Mouse (Mus musculus) CH12.LX (cell line): ENCODE measurements around the gene Fam207a. TPM values are rescaled to one million over a fixed set of nuclear protein-coding genes. Genes with fewer than 3 reads are reported as not detected.

Experiments used
- DNase-seq: peaks from one replicate; pipeline ENCODE4 v3.0.0-alpha.2; 2013; ENCODE audit errors: extremely low read depth
- H3K27ac ChIP-seq: 2 replicates; pipeline ENCODE4 v1.5.1; 2012; ENCODE audit warnings: low read depth, mild to moderate bottlenecking, control low read depth, moderate library complexity; ENCODE audit not compliant: insufficient read depth
- H3K27me3 ChIP-seq: replicated peaks from 2 replicates; pipeline ENCODE3; 2012; ENCODE audit warnings: inconsistent platforms
- H3K36me3 ChIP-seq, 2 experiments: replicated peaks in 1 of 2; 2 replicates each; pipeline versions ENCODE3 to v1.6.1; 2012; ENCODE audit warnings: inconsistent platforms in 1 of 2, low read length in 1 of 2, mild to moderate bottlenecking in 1 of 2, mixed read lengths in 1 of 2, moderate library complexity in 1 of 2; ENCODE audit not compliant: control insufficient read depth in 1 of 2, insufficient read depth in 1 of 2
- H3K4me1 ChIP-seq, 2 experiments: 2 replicates each; pipeline ENCODE4 v1.6.1; 2012; ENCODE audit warnings: inconsistent platforms in 1 of 2, moderate library complexity in 1 of 2; ENCODE audit not compliant: insufficient read depth in 2 of 2, control insufficient read depth in 1 of 2
- H3K4me2 ChIP-seq: 2 replicates; pipeline ENCODE4 v1.6.1; 2012; ENCODE audit warnings: low read depth, mild to moderate bottlenecking, control low read depth; ENCODE audit not compliant: poor library complexity, insufficient read depth, severe bottlenecking
- H3K4me3 ChIP-seq, 3 experiments: fragments of 150-350 bp in 1 of 3; sonication (generic) in 1 of 3; replicated peaks in 1 of 3; 2 replicates each; pipeline versions ENCODE3 to v1.5.1; 2011 to 2012; ENCODE audit warnings: low read depth in 2 of 3, low read length in 2 of 3, mild to moderate bottlenecking in 2 of 3, moderate library complexity in 2 of 3, control low read depth in 1 of 3, improper control_type of control experiment in 1 of 3, inconsistent platforms in 1 of 3, mixed read lengths in 1 of 3; ENCODE audit not compliant: poor library complexity in 1 of 3
- H3K79me2 ChIP-seq: replicated peaks from 2 replicates; pipeline ENCODE4 v1.6.1; 2012; ENCODE audit warnings: mild to moderate bottlenecking, moderate library complexity; ENCODE audit not compliant: control insufficient read depth, poor library complexity, insufficient read depth, severe bottlenecking; ENCODE audit errors: extremely low read depth
- H3K9ac ChIP-seq: 2 replicates; pipeline ENCODE4 v1.6.1; 2012; ENCODE audit warnings: low read depth, mild to moderate bottlenecking, control low read depth, moderate library complexity; ENCODE audit not compliant: insufficient read depth
- H3K9me3 ChIP-seq: replicated peaks from 2 replicates; pipeline ENCODE3; 2012; ENCODE audit warnings: low read length, inconsistent platforms, mixed read lengths
- CHD2 ChIP-seq: IDR thresholded peaks from 2 replicates; pipeline ENCODE4 v1.6.1; 2011; ENCODE audit warnings: low read length, improper control_type of control experiment
- GABPA ChIP-seq: IDR thresholded peaks from 2 replicates; pipeline ENCODE4 v1.6.1; 2012; ENCODE audit warnings: low read depth, low read length, improper control_type of control experiment, inconsistent platforms; ENCODE audit not compliant: insufficient replicate concordance
- JUN ChIP-seq: IDR thresholded peaks from 2 replicates; pipeline ENCODE4 v1.6.1; 2011; ENCODE audit warnings: low read depth, mild to moderate bottlenecking, low read length, improper control_type of control experiment, moderate library complexity; ENCODE audit not compliant: insufficient read depth
- MYC ChIP-seq: IDR thresholded peaks from 2 replicates; pipeline ENCODE4 v1.6.1; 2011; ENCODE audit warnings: low read depth, mild to moderate bottlenecking, improper control_type of control experiment, low read length
- NELFE ChIP-seq: IDR thresholded peaks from 2 replicates; pipeline ENCODE4 v1.6.1; 2011; ENCODE audit warnings: low read depth, low read length, improper control_type of control experiment
- NRF1 ChIP-seq: IDR thresholded peaks from 2 replicates; pipeline ENCODE4 v1.6.1; 2014; ENCODE audit warnings: low read depth, mild to moderate bottlenecking, inconsistent platforms, low read length, improper control_type of control experiment, moderate library complexity
- POLR2A ChIP-seq: IDR thresholded peaks from 2 replicates; pipeline ENCODE4 v1.6.1; 2011; ENCODE audit warnings: low read depth, mild to moderate bottlenecking, improper control_type of control experiment, low read length
- SIN3A ChIP-seq: IDR thresholded peaks from 2 replicates; pipeline ENCODE4 v1.6.1; 2012; ENCODE audit warnings: low read length, improper control_type of control experiment, inconsistent platforms
- ZC3H11A ChIP-seq: IDR thresholded peaks from 2 replicates; pipeline ENCODE4 v1.6.1; 2012; ENCODE audit warnings: low read depth, mild to moderate bottlenecking, inconsistent platforms, low read length, improper control_type of control experiment
- ZMIZ1 ChIP-seq: IDR thresholded peaks from 2 replicates; pipeline ENCODE4 v1.6.1; 2012; ENCODE audit warnings: low read depth, mild to moderate bottlenecking, inconsistent platforms, low read length, improper control_type of control experiment
- dilution Hi-C: fragments of 300-500 bp; cut with MboI; formaldehyde crosslinking; loops from 2 replicates; pipeline ENCODE4 v1.14.3; 2020; ENCODE audit warnings: low sequenced_read_pairs; ENCODE audit not compliant: extremely low pct_unique_long_range_greater_than_20kb, extremely low pct_ligation_motif_present
- in situ Hi-C: fragments of 300-500 bp; cut with MboI; formaldehyde crosslinking; loops from 3 replicates; pipeline ENCODE4 v1.14.3; 2019; ENCODE audit warnings: low sequenced_read_pairs, low pct_ligation_motif_present, low pct_unique_long_range_greater_than_20kb, mixed read lengths
- polyA plus RNA-seq: library from polyadenylated mRNA; unstranded; fragments of >175 nt; gene quantifications from 2 replicates; pipeline ENCODE4 v1.2.1, GENCODE M21; 2012; ENCODE audit warnings: low read depth; ENCODE audit not compliant: insufficient read length
- total RNA-seq, 2 experiments: library from RNA; depleted of rRNA; stranded (reverse); fragments of 300-350 nt in 1 of 2; fragments of >200 nt in 1 of 2; gene quantifications; 2 replicates each; pipeline ENCODE4 v1.2.3; 2012 to 2014

The Fam207a gene
- total and polyA plus RNA-seq, 3 experiments: 43.1 to 65.4 (median 46.1) TPM

GRCm38 (mm10) chr10:77550874-77551273 lies 35.3 kb upstream of the Fam207a start:
- in situ Hi-C loops: loop anchor here (5.0 kb wide), 1 partner anchor 34 kb away; the partner anchor contains the start of gene Fam207a
- no peak overlapping the region for H3K27ac ChIP-seq
- dilution Hi-C loops: no loop called here

GRCm38 (mm10) chr10:77548576-77548975 lies 33.0 kb upstream of the Fam207a start:
- Histone ChIP-seq H3K4me3 (no peak overlapping the region), H3K4me1 (peaks cover 0 to 5% of the 10 kb centered on the region in 2 experiments; a peak in 1 of 4 replicates), H3K27ac (no peak overlapping the region), H3K27me3 (no peaks in the 10 kb centered on the region), H3K4me2 (no peak overlapping the region), H3K9me3 (no peaks in the 10 kb centered on the region), H3K36me3 (peaks cover 51 to 91% of the 10 kb centered on the region in 2 experiments), H3K79me2 (no peaks in the 10 kb centered on the region), H3K9ac (no peak overlapping the region)
- TF ChIP-seq NRF1: no peak
- dilution Hi-C loops (no loop called here), in situ Hi-C loops (no loop called here)
- no peak for DNase-seq

More at GRCm38 (mm10) chr10:77550874-77551273, 35.3 kb upstream of the Fam207a start:
- no peak overlapping the region for H3K4me3 ChIP-seq
- no peaks in the 10 kb centered on the region for H3K27me3 ChIP-seq
- H3K36me3 ChIP-seq: peaks cover 47 to 90% of the 10 kb centered on the region in 2 experiments
- no peaks in the 10 kb centered on the region for H3K9me3 ChIP-seq
- no peak for DNase-seq
- no peaks in the 10 kb centered on the region for H3K4me1 ChIP-seq
- H3K9ac ChIP-seq: no peak overlapping the region
- TF ChIP-seq GABPA (no peak), JUN (no peak), NELFE (no peak), ZC3H11A (no peak), ZMIZ1 (no peak), MYC (no peak)
- H3K79me2 ChIP-seq: no peaks in the 10 kb centered on the region
- no peak overlapping the region for H3K4me2 ChIP-seq

DNA sequence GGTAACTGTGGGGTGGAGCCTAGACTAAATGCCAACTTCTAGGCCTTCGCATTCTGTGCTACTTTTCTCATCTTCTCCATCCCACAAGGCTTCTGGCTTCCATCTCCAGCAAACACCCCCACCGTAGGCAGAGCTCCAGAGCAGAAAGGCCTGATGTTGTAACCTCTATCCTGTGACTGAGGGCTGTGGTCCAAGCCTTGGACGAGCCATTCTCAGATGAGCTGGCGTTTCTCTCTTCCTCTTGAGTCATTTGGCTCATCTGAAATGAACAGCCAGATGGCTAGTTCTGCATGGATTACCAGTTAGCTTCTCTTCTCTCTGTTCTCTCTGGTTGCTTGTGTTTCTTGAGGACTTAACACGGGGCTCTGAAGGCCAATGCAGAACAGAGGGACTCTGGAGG lies 29.3 kb upstream of the Fam207a start:
- Histone ChIP-seq H3K4me3 (no peak overlapping the region), H3K27ac (no peak overlapping the region), H3K9me3 (no peaks in the 10 kb centered on the region), H3K27me3 (no peaks in the 10 kb centered on the region), H3K9ac (no peak overlapping the region), H3K4me1 (peaks cover 0 to 16% of the 10 kb centered on the region in 2 experiments; a peak in 2 of 4 replicates), H3K4me2 (no peak overlapping the region), H3K79me2 (no peaks in the 10 kb centered on the region), H3K36me3 (peaks cover 42 to 85% of the 10 kb centered on the region in 2 experiments)
- DNase-seq: no peak
- TF ChIP-seq POLR2A (no peak), SIN3A (no peak), CHD2 (no peak)
- dilution Hi-C loops (no loop called here), in situ Hi-C loops (no loop called here)
